Mouse (Mus musculus) midbrain, embryonic 15.5 days (tissue): ENCODE measurements at regions not wholly inside any gene's neighbourhood (a gene's known extent, or its start where the extent isn't known, plus 50 kb on each side); places are given as distances from the start of the nearest gene placed in this dataset.
A peak's percentile ranks its signal among the peaks of the same experiment; 100 is the strongest.

ENCODE experiments used
- ATAC-seq: fragments of 200-750 bp; cut with Nextera tagmentation; replicated peaks from 2 replicates; pipeline ENCODE4 v1.8.0; 2017; ENCODE audit warnings: moderate TSS enrichment
- H3K27ac ChIP-seq: fragments of 300-500 bp; sonication (generic); 2 replicates; pipeline ENCODE4 v1.5.1; 2015; ENCODE audit warnings: mild to moderate bottlenecking, inconsistent platforms
- H3K27me3 ChIP-seq: fragments of 300-500 bp; sonication (generic); replicated peaks from 2 replicates; pipeline ENCODE4 v1.6.1; 2015; ENCODE audit warnings: inconsistent platforms
- H3K36me3 ChIP-seq: fragments of 300-500 bp; sonication (generic); replicated peaks from 2 replicates; pipeline ENCODE4 v1.6.1; 2015; ENCODE audit warnings: inconsistent platforms
- H3K4me1 ChIP-seq: fragments of 300-500 bp; sonication (generic); 2 replicates; pipeline ENCODE4 v1.6.1; 2015; ENCODE audit warnings: inconsistent platforms
- H3K4me2 ChIP-seq: fragments of 300-500 bp; sonication (generic); 2 replicates; pipeline ENCODE4 v1.6.1; 2015; ENCODE audit warnings: inconsistent platforms, mild to moderate bottlenecking, moderate library complexity
- H3K4me3 ChIP-seq: fragments of 300-500 bp; sonication (generic); 2 replicates; pipeline ENCODE4 v1.5.1; 2015; ENCODE audit warnings: mild to moderate bottlenecking, inconsistent platforms
- H3K9ac ChIP-seq: fragments of 300-500 bp; sonication (generic); 2 replicates; pipeline ENCODE4 v1.6.1; 2015; ENCODE audit warnings: mild to moderate bottlenecking, inconsistent platforms
- H3K9me3 ChIP-seq: fragments of 300-500 bp; sonication (generic); 2 replicates; pipeline ENCODE4 v1.6.1; 2016; ENCODE audit warnings: inconsistent platforms
- WGBS: fragments of 180-500 bp; shearing (Covaris S2); methylation state at CpG from one replicate; pipeline ENCODE4 v1.1.7; 2015; ENCODE audit warnings: mixed read lengths; 5-methylcytosine and 5-hydroxymethylcytosine counted together

DNA sequence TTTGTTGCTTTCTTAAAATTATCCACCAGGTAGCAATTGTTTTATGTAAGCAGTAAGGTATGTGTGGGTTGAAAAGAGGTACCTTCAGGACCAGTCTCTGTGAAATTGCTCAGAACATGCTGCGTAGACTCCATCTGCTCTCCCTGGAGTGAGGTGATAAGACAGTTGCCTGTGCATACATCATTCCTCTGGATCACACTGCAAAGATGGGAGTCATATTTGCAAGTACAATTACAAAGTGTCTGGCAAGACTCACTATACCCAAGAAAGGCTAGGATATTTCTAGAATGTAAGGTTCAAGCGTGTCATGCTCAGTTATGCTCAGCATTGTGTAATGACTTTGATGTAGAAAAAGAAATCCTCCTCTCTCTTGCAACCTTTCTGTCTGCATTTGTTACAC is 1283.5 kb upstream of the Slc10a2 start:
- Histone ChIP-seq H3K9ac (no peak overlapping the region), H3K9me3 (no peaks in the 10 kb centered on the region), H3K4me2 (no peak overlapping the region), H3K36me3 (no peaks in the 10 kb centered on the region), H3K27ac (no peak overlapping the region), H3K4me3 (no peak overlapping the region), H3K4me1 (no peaks in the 10 kb centered on the region), H3K27me3 (no peaks in the 10 kb centered on the region)
- 75% methylated on average over 2 of the region's 2 CpGs for WGBS
- ATAC-seq: no peak

DNA sequence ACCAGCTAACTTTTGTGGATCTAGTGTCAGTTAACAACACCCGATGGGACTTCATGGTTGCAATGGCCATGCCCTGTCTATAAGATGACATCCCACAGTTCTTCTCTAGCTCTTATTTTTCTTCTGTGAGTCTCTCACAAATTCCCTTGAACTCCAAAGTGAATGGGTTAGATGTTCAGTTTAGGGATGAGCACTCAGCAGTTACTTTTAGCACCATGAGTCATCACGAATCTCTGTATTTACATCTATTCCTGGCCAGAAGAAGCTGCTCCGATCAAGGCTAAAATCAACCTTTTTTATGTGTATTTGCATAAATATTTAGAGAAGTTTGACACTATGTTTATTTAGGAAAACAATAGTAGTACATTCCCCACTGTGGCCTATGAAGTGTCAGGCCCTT is 1269.6 kb upstream of the Slc10a2 start:
- Histone ChIP-seq H3K9me3 (no peaks in the 10 kb centered on the region), H3K4me1 (no peaks in the 10 kb centered on the region), H3K27ac (no peak overlapping the region), H3K4me2 (no peak overlapping the region), H3K9ac (no peak overlapping the region), H3K36me3 (no peaks in the 10 kb centered on the region), H3K4me3 (no peak overlapping the region), H3K27me3 (no peaks in the 10 kb centered on the region)
- ATAC-seq: no peak
- WGBS: 61% methylated on average over 3 of the region's 3 CpGs

DNA sequence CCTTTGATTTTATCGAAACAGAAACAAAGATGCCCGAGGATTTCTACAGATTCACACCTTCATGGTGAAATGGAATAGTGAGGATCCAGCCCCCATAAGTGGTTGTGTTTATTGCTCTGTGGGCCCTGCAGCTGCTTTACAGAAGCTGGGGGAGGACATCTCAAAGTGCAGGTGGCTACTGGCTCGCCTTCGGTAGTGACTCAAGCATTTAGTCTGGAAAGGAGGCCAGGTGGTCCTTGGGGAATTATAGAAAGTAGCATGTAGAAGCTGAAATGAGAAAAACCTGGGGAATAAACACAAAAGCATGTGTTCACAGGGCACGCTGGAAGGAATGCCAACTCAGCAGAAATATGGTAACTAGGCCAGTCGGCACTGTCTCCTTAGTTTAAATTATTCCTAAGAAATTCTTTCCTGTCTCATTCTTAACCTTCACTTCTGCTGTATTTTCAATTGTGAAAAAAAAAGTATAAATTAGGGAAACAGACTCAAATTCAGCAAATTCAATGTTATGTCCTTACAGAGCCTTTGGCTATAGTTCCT is 1256.3 kb upstream of the Slc10a2 start:
- no peak for ATAC-seq
- 77% methylated on average over 6 of the region's 6 CpGs for WGBS
- no peak overlapping the region for H3K4me3 ChIP-seq
- H3K27ac ChIP-seq: no peak overlapping the region
- no peaks in the 10 kb centered on the region for H3K36me3 ChIP-seq
- H3K27me3 ChIP-seq: no peaks in the 10 kb centered on the region
- no peaks in the 10 kb centered on the region for H3K9me3 ChIP-seq
- no peak overlapping the region for H3K9ac ChIP-seq
- H3K4me2 ChIP-seq: no peak overlapping the region
- H3K4me1 ChIP-seq: no peaks in the 10 kb centered on the region

DNA sequence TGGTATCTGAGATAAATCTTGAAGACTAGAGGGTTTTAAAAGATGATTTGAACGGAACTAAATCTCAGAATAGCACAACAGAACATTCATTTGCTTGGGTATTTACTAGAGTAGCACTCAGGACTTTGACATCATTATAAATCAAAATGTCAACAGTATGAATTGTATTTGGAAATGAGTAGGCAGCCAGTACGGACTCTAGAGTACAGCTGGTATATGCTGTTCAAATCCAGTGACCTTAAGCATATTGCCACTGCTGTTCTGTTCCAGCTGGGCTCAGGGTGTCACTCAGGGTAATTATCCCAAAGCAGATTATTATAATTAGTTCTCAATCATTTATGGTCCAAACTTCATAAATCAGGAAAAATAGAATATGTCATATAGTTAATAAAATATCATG is 1252.7 kb upstream of the Slc10a2 start:
- no peaks in the 10 kb centered on the region for H3K4me1 ChIP-seq
- 49% methylated on average over 2 of the region's 2 CpGs for WGBS
- H3K27me3 ChIP-seq: no peaks in the 10 kb centered on the region

DNA sequence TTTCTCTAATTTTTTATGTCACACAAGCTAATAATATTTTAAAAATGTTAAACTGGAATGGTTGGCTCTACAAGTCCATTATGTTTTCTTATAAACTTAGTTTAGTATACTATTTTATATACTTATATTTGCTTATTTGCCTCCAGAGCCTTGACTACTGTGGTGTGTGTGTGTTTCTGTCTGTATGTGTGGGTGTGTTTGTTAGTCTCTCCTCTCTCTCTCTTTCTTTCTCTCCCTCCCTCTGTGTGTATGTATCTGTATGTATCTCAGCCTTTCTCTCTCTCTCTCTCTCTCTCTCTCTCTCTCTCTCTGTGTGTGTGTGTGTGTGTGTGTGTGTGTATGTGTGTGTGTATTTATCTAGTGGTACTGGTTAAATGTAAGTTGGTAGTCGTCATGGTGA is 1245.3 kb upstream of the Slc10a2 start:
- Histone ChIP-seq H3K27me3 (no peaks in the 10 kb centered on the region), H3K9me3 (no peaks in the 10 kb centered on the region), H3K9ac (no peak overlapping the region), H3K4me3 (no peak overlapping the region), H3K36me3 (no peaks in the 10 kb centered on the region), H3K4me2 (no peak overlapping the region), H3K4me1 (no peaks in the 10 kb centered on the region), H3K27ac (no peak overlapping the region)
- ATAC-seq: no peak
- WGBS: 71% methylated on average over 1 of the region's 1 CpGs

More for the DNA sequence above, 1252.7 kb upstream of the Slc10a2 start:
- Histone ChIP-seq H3K4me3 (no peak overlapping the region), H3K36me3 (no peaks in the 10 kb centered on the region), H3K9me3 (no peaks in the 10 kb centered on the region), H3K27ac (no peak overlapping the region), H3K4me2 (no peak overlapping the region), H3K9ac (no peak overlapping the region)
- no peak for ATAC-seq

DNA sequence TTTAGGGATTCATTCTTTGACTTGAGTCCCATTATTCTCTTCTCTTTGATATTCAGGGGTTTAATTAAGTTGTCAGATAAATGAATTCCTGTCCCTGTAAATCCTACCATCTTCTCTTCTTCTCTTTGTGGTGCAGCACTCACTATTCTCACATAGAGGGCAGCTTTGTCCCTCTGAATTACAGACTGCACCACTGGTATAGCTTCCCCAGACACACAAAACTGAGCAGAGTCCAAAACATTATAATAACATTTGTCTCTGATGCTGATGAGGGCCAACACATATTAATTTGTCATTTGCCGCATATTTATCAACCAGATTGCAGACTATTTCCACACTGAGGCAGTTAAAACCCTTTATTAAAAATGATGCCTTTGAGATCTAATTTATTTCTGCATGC is 1244.9 kb upstream of the Slc10a2 start:
- Histone ChIP-seq H3K9ac (no peak overlapping the region), H3K4me1 (no peaks in the 10 kb centered on the region), H3K27me3 (no peaks in the 10 kb centered on the region), H3K4me3 (no peak overlapping the region), H3K4me2 (no peak overlapping the region), H3K9me3 (no peaks in the 10 kb centered on the region), H3K36me3 (no peaks in the 10 kb centered on the region), H3K27ac (no peak overlapping the region)
- peak; percentile 86 for ATAC-seq
- 63% methylated on average over 1 of the region's 1 CpGs for WGBS

DNA sequence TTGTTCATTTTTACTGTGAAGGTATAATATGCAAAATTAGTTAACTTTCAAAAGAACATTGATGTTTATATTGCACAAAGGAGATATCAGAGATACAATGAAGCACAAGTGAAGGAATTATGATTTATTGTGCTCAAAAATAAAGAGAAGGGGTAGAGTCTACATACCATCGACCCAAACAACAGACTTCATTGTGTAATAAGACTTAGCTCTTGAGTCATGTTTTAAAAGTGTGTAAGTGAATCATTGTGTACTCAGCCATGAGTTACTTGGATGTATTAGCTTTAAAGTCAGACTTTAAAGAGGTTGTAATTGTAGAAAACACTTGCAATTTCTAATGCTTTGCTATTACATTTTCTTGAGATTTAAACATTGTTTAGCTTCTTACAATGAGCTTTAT is 1240.6 kb upstream of the Slc10a2 start:
- no peak overlapping the region for H3K9ac ChIP-seq
- no peaks in the 10 kb centered on the region for H3K9me3 ChIP-seq
- 71% methylated on average over 1 of the region's 1 CpGs for WGBS
- no peak overlapping the region for H3K4me3 ChIP-seq
- no peaks in the 10 kb centered on the region for H3K4me1 ChIP-seq
- H3K36me3 ChIP-seq: no peaks in the 10 kb centered on the region
- no peak overlapping the region for H3K27ac ChIP-seq
- H3K27me3 ChIP-seq: no peaks in the 10 kb centered on the region
- H3K4me2 ChIP-seq: no peak overlapping the region
- no peak for ATAC-seq

DNA sequence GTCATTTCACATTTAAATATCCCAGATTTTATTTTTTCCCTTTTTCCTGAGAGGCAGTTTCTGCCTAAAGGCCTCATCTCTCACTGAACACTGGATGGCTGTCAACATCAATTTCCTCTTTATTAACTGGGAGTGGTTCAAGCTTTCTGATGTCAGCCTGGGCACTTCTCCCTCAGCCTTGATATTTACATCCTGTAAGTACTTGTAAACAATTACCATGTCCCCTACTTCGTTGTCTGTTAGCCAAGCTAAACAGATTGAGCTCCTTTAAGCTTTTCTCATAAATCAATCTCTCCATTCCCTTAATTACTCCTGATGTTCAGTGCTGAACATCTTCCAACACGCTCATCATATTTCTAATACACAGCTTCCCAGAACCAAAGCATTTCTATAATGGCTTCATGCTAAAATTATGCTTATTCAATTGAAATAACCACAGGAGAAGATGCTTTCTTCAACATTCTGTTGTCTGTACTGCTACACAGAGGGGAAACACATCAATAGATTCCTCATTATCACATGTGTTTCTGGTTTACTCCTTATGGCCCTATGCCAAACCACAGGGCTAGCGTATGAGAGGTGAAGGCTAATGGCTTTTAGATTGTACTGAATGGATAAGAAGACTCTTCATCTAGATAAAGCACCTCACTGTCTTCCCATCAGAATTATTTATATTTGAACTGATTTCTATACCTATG is 1235.2 kb upstream of the Slc10a2 start:
- no peak for ATAC-seq
- Histone ChIP-seq H3K9ac (no peak overlapping the region), H3K27me3 (no peaks in the 10 kb centered on the region), H3K4me1 (no peaks in the 10 kb centered on the region), H3K27ac (no peak overlapping the region), H3K36me3 (no peaks in the 10 kb centered on the region), H3K4me3 (no peak overlapping the region), H3K4me2 (no peak overlapping the region), H3K9me3 (no peaks in the 10 kb centered on the region)
- WGBS: 53% methylated on average over 3 of the region's 3 CpGs

DNA sequence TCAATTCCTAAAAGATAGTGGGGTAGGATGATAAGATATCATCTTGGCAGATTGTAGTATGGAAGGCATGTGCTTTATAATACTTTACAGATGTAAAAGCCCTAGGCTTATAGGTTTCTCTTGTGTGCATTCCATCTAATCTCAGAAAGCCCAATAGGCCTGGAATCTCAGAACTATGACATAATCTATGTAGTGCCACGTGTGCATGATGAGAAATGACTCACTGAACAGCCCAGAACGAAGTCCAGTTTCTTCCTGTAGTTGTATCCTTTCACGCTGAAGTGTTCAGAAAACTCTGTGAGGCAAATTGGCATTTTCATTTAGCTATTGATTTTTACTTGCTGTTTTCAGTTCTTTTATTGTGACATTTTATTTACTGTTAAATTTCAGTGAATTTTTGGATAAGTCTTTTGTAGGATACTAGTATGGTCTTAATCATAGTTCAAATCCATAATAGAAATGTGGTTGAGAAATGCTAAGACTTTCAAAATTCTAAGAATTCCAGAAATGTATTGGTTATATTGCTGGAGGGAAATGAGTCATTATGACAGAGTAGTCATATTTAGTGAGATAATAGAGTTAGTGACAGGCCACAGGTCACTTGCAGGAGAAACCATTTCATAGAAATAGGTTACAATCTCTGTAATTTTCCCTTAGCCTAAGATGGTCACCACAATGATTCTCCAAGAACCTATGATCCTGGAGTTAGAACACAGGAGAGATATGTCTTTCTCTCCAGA is 1229.3 kb upstream of the Slc10a2 start:
- no peak for ATAC-seq
- H3K9me3 ChIP-seq: no peaks in the 10 kb centered on the region
- no peak overlapping the region for H3K27ac ChIP-seq
- H3K4me2 ChIP-seq: no peak overlapping the region
- H3K36me3 ChIP-seq: no peaks in the 10 kb centered on the region
- 80% methylated on average over 3 of the region's 3 CpGs for WGBS
- H3K4me3 ChIP-seq: no peak overlapping the region
- no peak overlapping the region for H3K9ac ChIP-seq
- no peaks in the 10 kb centered on the region for H3K27me3 ChIP-seq
- no peaks in the 10 kb centered on the region for H3K4me1 ChIP-seq

DNA sequence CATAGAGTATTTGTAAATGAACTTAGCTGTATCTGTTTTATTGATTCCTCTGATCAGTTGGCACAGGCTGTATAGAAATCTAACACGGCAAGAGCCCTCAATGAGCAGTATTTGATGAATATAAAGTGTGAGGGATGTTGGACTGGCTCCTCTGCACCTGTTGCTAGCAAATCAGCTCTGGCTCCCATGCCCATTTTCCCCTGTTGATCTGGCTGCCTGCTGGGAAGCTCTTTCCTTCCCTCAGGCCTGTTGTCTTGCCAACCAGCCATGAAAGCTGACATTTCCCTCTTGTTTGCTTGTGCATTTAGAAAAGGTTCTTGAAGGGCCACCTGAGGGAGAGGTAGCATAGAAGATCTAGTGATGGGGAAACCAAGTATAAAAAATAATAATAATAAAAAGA is 1216.2 kb upstream of the Slc10a2 start:
- Histone ChIP-seq H3K27ac (no peak overlapping the region), H3K9ac (no peak overlapping the region), H3K27me3 (no peaks in the 10 kb centered on the region), H3K4me2 (no peak overlapping the region), H3K4me1 (no peaks in the 10 kb centered on the region), H3K4me3 (no peak overlapping the region), H3K36me3 (no peaks in the 10 kb centered on the region), H3K9me3 (no peaks in the 10 kb centered on the region)
- 27% methylated on average over 1 of the region's 1 CpGs for WGBS
- ATAC-seq: no peak

DNA sequence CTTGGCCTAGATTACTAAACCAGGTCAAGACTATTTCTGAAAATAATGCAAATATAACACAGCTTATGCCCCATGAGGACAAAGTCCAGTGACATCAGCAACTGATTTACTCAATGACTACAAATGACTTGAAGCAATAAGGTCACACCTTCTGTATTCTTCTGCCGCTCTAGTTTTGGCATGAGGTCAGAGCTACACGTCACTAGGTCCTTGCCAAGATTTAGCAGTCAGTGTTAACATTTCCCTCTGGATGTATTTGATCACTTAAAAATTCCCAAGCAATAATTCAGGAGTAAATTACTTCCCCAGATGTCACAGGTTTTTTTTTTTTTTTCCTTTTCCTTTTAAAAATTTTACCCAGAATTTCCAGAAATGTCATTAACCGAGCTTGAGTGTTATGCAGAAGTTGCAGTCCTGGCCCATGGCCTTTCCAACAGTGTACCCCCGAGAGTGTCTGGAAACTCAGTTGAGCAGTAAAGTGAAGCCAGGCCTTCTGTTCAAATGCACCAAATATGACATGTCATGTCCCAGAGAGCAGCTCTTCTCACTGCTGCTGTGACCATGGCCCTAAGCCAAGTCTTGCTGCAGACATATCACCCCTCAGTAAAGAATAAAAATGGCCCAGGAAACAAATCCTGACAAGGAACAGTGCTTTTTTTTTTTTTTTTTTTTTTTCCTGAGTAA is 1210.2 kb upstream of the Slc10a2 start:
- Histone ChIP-seq H3K36me3 (no peaks in the 10 kb centered on the region), H3K27ac (no peak overlapping the region), H3K4me1 (no peaks in the 10 kb centered on the region), H3K4me3 (no peak overlapping the region), H3K27me3 (no peaks in the 10 kb centered on the region), H3K4me2 (no peak overlapping the region), H3K9me3 (no peaks in the 10 kb centered on the region), H3K9ac (no peak overlapping the region)
- WGBS: 84% methylated on average over 4 of the region's 4 CpGs
- ATAC-seq: no peak

DNA sequence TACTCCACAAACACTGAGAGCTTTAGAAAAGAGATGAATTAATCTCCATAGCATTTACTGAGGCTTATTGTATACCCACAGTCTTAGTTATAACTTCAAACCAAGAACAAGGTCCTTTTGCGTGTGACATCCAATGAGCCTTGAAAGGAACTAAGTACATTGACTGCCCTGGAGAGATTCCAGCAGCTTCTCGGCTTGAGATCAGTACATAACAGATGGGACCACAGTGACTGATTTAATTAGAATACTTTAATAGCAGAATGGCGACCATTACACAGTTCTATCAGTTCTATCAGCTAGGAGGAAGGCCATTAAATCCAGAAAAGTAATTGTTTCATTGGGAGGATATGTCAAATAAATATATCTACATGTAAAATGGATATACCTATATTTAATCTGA is 1183.7 kb upstream of the Slc10a2 start:
- H3K9me3 ChIP-seq: no peaks in the 10 kb centered on the region
- H3K4me2 ChIP-seq: no peak overlapping the region
- H3K27ac ChIP-seq: no peak overlapping the region
- 24% methylated on average over 3 of the region's 3 CpGs for WGBS
- H3K4me3 ChIP-seq: no peak overlapping the region
- no peaks in the 10 kb centered on the region for H3K27me3 ChIP-seq
- H3K36me3 ChIP-seq: no peaks in the 10 kb centered on the region
- H3K4me1 ChIP-seq: no peaks in the 10 kb centered on the region
- H3K9ac ChIP-seq: no peak overlapping the region
- peak; percentile 70 for ATAC-seq
